Mouse (Mus musculus): ENCODE measurements around the gene BC067074. TPM values are rescaled to one million over a fixed set of nuclear protein-coding genes. Genes with fewer than 3 reads are reported as not detected.

The BC067074 gene
- polyA plus RNA-seq, 1 experiment from 2014 or later = 2.0 TPM

DNA sequence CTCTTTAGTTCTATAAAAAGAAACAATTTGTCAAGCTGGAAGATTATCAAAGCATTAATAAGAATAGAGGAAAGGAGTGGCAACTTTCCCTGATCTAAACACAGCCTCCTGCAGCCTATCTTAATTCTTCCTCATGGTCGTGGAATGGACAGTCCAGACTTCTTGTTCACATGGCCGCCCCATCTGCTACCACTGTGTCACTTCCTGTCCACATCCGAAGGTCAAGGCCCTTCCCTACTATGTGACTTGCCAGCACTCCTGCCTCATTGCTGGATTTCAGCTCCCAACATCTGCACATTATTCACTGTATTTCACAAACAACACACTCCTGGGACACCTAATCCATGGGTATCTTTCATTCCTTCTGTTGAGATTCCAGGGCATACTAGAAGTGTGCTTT is 128.5 kb downstream of the BC067074 start:
- no peak for ATAC-seq (replicated peaks; ENCODE audit: low FRiP score)
- H3K27ac ChIP-seq (ENCODE audit: low read depth, low read length) = no peak overlapping the region
- H3K4me1 ChIP-seq (replicated peaks; ENCODE audit: control insufficient read depth, insufficient read depth, low read length) = no peaks in the 10 kb centered on the region
- no peak for DNase-seq (ENCODE audit: low spot score)
- H3K9me3 ChIP-seq (ENCODE audit: control insufficient read depth, low read length) = no peaks in the 10 kb centered on the region
- H3K9ac ChIP-seq (ENCODE audit: low read length) = no peak overlapping the region
- no peaks in the 10 kb centered on the region for H3K27me3 ChIP-seq (ENCODE audit: control insufficient read depth, insufficient read depth, low read length)
- H3K36me3 ChIP-seq (ENCODE audit: control insufficient read depth, insufficient read depth, low read length) = no peaks in the 10 kb centered on the region
- H3K4me3 ChIP-seq (ENCODE audit: low read depth, low read length) = no peak overlapping the region
- H3K4me2 ChIP-seq (ENCODE audit: low read depth, low read length, severe bottlenecking) = no peak overlapping the region
- 80% methylated on average over 3 of the region's 3 CpGs for WGBS

DNA sequence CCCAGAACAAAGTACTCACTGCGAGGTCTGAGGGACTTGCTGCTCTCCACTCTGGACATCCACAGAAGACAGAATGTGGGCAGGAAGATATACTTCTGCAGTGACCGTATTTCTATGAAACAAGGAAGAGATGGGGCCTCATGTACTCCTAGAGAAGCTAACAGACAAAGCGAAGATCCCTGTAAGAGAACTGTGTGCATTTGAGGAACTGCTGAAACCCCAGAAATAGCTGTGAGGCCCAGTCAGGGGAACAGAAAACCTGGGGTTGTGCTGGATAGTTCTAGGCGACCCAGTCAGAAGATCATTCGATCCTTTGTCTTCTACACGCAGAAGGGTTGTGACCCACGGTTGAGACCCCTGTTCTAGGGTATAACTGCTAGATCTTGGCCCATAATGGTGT is 130.9 kb downstream of the BC067074 start:
- Histone ChIP-seq H3K27me3 (ENCODE audit: control insufficient read depth, insufficient read depth, low read length) (no peaks in the 10 kb centered on the region), H3K4me1 (replicated peaks; ENCODE audit: control insufficient read depth, insufficient read depth, low read length) (no peaks in the 10 kb centered on the region), H3K4me2 (ENCODE audit: low read depth, low read length, severe bottlenecking) (no peak overlapping the region), H3K9ac (ENCODE audit: low read length) (no peak overlapping the region), H3K9me3 (ENCODE audit: control insufficient read depth, low read length) (no peaks in the 10 kb centered on the region), H3K4me3 (ENCODE audit: low read depth, low read length) (no peak overlapping the region), H3K36me3 (ENCODE audit: control insufficient read depth, insufficient read depth, low read length) (no peaks in the 10 kb centered on the region), H3K27ac (ENCODE audit: low read depth, low read length) (no peak overlapping the region)
- DNase-seq (ENCODE audit: low spot score) (no peak), ATAC-seq (replicated peaks; ENCODE audit: low FRiP score) (no peak)
- WGBS = 89% methylated on average over 7 of the region's 7 CpGs

DNA sequence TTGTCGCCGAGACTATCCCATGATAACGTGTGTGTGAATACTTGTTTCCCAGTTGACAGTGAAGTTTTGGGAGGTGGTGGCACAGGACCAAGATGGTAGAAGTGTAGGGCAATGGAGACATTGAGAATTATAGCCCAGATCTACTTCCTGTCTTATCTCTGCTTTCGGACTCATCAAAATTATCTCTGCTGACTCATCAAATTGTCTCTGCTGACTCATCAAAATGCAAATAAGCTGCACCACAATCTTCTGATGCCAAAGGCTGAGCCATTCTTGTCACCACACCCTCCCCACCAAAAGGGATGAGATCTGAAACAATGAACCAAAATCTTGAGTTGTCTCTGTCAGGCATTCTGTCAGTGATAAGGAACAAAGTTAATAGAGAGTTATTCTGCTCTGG is 132.9 kb downstream of the BC067074 start:
- no peak for DNase-seq (ENCODE audit: low spot score)
- Histone ChIP-seq H3K9me3 (ENCODE audit: control insufficient read depth, low read length) (no peaks in the 10 kb centered on the region), H3K4me2 (ENCODE audit: low read depth, low read length, severe bottlenecking) (no peak overlapping the region), H3K4me1 (replicated peaks; ENCODE audit: control insufficient read depth, insufficient read depth, low read length) (no peaks in the 10 kb centered on the region), H3K9ac (ENCODE audit: low read length) (no peak overlapping the region), H3K27ac (ENCODE audit: low read depth, low read length) (no peak overlapping the region), H3K27me3 (ENCODE audit: control insufficient read depth, insufficient read depth, low read length) (no peaks in the 10 kb centered on the region), H3K4me3 (ENCODE audit: low read depth, low read length) (no peak overlapping the region), H3K36me3 (ENCODE audit: control insufficient read depth, insufficient read depth, low read length) (no peaks in the 10 kb centered on the region)
- no peak for ATAC-seq (replicated peaks; ENCODE audit: low FRiP score)
- 97% methylated on average over 4 of the region's 4 CpGs for WGBS

Other genes starting within 250 kb of the BC067074 start
- 89.4 and 92.9 TPM in 2 replicates for gene Gpx8, start 246.7 kb upstream of the BC067074 start, polyA plus RNA-seq (2014; fragmentation: Nextera tagmentation; extraction: Ambion mirVana)
- not detected in 2 replicates for gene Gzma, start 192.2 kb upstream of the BC067074 start, polyA plus RNA-seq (2014; fragmentation: Nextera tagmentation; extraction: Ambion mirVana)
- 1.8 and 2.1 TPM in 2 replicates for gene Esm1, start 83.5 kb upstream of the BC067074 start, polyA plus RNA-seq (2014; fragmentation: Nextera tagmentation; extraction: Ambion mirVana)
- not detected in 2 replicates for gene Gzmk, start 67.3 kb upstream of the BC067074 start, polyA plus RNA-seq (2014; fragmentation: Nextera tagmentation; extraction: Ambion mirVana)